Mouse (Mus musculus): ENCODE data around the gene Ctsd. TPM values are rescaled to one million over a fixed set of nuclear protein-coding genes. Genes with fewer than 3 reads are reported as not detected.

Ctsd gene
- polyA plus RNA-seq, 1 experiment, result 33.0 TPM

DNA sequence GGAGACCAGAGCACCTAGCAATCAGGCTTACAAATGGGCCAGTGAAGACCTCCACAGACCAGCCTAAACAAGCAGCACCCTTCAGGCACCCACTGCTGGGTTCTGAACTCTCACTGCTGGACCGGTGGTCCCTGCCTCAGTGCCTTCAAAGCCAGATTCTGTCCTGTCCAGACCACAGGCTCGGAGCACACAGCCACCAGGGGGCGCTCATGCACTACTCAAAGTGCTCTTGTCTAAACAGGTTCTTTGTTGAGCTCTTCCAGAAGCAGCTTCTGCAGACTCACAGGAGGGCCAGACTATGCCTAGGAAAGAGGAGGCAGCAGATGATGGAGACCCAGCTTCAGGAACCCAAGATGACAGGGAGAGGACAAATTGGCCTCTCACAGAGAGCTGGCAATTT, 53.6 kb downstream of the Ctsd start:
- no peak for TF ChIP-seq GATA1 (IDR thresholded peaks at IDR 0.05; ENCODE audit: low read length)

DNA sequence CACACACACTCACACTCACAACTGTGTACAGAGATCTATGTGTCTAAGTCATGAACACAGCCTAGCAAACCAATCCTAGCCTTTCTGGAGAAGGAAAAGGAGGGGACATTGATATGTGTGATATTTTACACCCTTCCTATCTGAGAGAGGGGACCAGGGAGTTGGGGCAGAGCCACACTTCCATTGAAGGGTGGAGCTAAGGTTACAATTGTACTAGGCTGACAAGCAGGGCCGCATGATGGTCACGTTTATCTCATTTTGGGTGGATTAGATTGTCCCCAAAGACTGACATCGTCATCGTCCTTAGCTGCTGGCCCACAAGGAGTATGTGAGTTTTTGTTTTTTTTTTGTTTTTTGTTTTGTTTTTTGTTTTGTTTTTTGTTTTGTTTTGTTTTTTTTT, 56.6 kb downstream of the Ctsd start:
- no peak for TF ChIP-seq GATA1 (IDR thresholded peaks at IDR 0.05; ENCODE audit: low read length)

DNA sequence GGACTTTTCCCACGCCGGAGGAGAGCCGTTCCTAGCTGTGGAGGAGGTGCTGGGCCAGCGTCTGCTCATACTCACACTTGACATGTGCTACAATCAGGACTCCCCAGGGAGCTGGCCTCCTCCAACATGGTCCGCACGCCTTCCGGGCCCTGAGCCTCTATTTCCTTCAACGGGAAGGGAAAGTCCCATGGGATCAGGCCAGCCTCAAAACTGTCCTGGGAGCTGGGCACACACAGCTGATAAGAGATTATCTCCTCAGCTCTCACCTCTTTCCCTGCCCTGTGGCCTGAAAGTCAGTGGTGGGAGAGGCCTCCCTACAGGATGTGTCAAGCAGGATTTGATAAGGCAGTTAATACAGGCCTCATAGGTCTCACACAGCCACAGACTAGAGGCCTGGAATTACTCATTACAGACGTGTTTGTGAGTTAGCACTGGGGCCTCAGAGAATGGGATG, 57.5 kb downstream of the Ctsd start:
- peak; percentile 12 for TF ChIP-seq GATA1 (IDR thresholded peaks at IDR 0.05; ENCODE audit: low read length)

DNA sequence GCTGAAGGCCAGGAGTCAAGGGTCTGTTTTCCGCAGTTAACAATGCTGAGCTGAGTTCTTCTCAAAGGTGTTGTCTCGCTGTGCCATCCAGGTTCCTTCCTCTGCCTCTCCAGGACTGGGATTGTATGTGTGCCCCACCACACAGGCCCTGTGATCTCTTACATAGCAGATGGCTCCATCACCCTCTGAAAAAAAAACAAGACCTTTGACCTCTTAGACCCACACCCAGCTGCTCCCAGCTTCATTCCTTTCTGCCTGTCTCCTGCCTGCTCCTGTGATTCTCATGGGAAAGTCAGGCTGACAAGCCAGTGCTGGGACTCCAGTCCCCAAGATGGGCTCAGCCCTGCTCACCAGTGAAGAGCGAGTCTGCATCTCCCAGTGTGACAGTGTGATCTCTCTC, 59.3 kb downstream of the Ctsd start:
- TF ChIP-seq GATA1 (IDR thresholded peaks at IDR 0.05; ENCODE audit: low read length), result no peak

DNA sequence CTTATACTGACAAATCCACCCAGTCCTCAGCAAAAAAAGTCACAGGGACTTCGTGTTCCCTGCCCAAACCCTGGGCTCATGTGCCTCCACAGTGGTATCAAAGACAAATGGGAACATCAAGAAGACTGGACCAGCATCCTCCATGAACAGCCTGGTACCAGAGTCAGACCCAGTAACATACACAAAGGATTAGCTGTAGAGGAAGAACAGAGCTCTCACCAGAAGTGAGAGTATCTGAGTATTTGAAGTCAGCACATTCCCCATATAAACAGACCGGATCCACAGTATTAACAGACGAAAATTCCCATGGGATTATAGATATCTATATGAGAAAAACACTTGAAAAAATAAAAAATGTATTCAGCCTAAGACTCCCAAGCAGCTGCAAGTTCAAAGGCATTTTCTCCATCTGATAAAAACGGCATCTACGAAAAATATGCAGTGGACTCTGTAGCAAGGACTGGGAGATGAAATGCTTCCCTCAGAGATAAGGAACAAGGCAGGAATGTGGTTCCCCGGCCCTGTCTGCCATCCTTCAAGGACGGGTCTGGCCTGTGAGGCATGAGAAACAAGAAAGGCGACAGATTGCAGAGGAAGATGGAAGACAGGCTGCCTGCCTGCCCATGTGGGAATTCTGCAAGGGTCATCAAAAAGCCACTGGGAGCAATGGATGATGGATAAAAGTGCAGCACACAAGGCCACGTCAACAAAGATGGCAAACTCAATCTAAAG, 61.0 kb downstream of the Ctsd start:
- TF ChIP-seq GATA1 (IDR thresholded peaks at IDR 0.05; ENCODE audit: low read length), result no peak

Other genes starting within 250 kb of the Ctsd start
- gene Gm45337, start 243.4 kb downstream of the Ctsd start, polyA plus RNA-seq (2012), result not detected in 2 replicates
- not detected in 2 replicates for gene Gm29735, start 230.9 kb downstream of the Ctsd start, polyA plus RNA-seq (2012)
- not detected in 2 replicates for gene Gm4553, start 222.3 kb downstream of the Ctsd start, polyA plus RNA-seq (2012)
- gene Krtap5-2, start 212.0 kb downstream of the Ctsd start, polyA plus RNA-seq (2012), result not detected in 2 replicates
- gene Gm10153, start 197.6 kb downstream of the Ctsd start, polyA plus RNA-seq (2012), result not detected in 2 replicates
- gene Krtap5-3, start 186.7 kb downstream of the Ctsd start, polyA plus RNA-seq (2012), result not detected in 2 replicates
- gene Gm7579, start 176.2 kb downstream of the Ctsd start, polyA plus RNA-seq (2012), result not detected in 2 replicates
- gene Krtap5-5, start 158.1 kb downstream of the Ctsd start, polyA plus RNA-seq (2012), result not detected in 2 replicates
- not detected in 2 replicates for gene Gm40460, start 147.0 kb downstream of the Ctsd start, polyA plus RNA-seq (2012)
- not detected in 2 replicates for gene Gm2431, start 129.7 kb downstream of the Ctsd start, polyA plus RNA-seq (2012)
- not detected in 2 replicates for gene Gm4559, start 113.7 kb downstream of the Ctsd start, polyA plus RNA-seq (2012)
- not detected in 2 replicates for gene Krtap5-1, start 90.9 kb downstream of the Ctsd start, polyA plus RNA-seq (2012)
- gene Krtap5-4, start 84.5 kb downstream of the Ctsd start, polyA plus RNA-seq (2012), result not detected in 2 replicates
- 0.06 TPM in 1 of 2 replicates, not detected in the other for gene Ifitm10, start 14.3 kb downstream of the Ctsd start, polyA plus RNA-seq (2012)
- gene Gm49369, start 5.4 kb downstream of the Ctsd start, polyA plus RNA-seq (2012), result 24.2 and 26.1 TPM in 2 replicates
- not detected in 2 replicates for gene Syt8, start 46.8 kb upstream of the Ctsd start, polyA plus RNA-seq (2012)
- gene Tnni2, start 53.8 kb upstream of the Ctsd start, polyA plus RNA-seq (2012), result not detected in 2 replicates
- not detected in 2 replicates for gene Lsp1, start 72.8 kb upstream of the Ctsd start, polyA plus RNA-seq (2012)
- gene Tnnt3, start 110.8 kb upstream of the Ctsd start, polyA plus RNA-seq (2012), result not detected in 2 replicates
- 11.7 and 37.4 TPM in 2 replicates for gene Mrpl23, start 144.6 kb upstream of the Ctsd start, polyA plus RNA-seq (2012)

Measured in G1E-ER4 (cell line).